Mouse (Mus musculus) limb, embryonic 15.5 days (tissue): ENCODE data around the gene Dbnl. TPM values are rescaled to one million over a fixed set of nuclear protein-coding genes. Genes with fewer than 3 reads are reported as not detected.

ENCODE experiments used
- ATAC-seq: fragments of 200-750 bp; cut with Nextera tagmentation; 2 replicates; pipeline ENCODE4 v1.8.0; 2017; ENCODE audit warnings: low read depth, moderate TSS enrichment; ENCODE audit not compliant: insufficient number of reproducible peaks, low FRiP score, low TSS enrichment
- H3K27ac ChIP-seq: fragments of 300-500 bp; sonication (generic); 2 replicates; pipeline ENCODE4 v1.5.1; 2015; ENCODE audit warnings: moderate library complexity, mild to moderate bottlenecking, inconsistent platforms
- H3K27me3 ChIP-seq: fragments of 300-500 bp; sonication (generic); 2 replicates; pipeline ENCODE4 v1.6.1; 2015; ENCODE audit warnings: inconsistent platforms
- H3K36me3 ChIP-seq: fragments of 300-500 bp; sonication (generic); 2 replicates; pipeline ENCODE4 v1.6.1; 2015; ENCODE audit warnings: inconsistent platforms
- H3K4me1 ChIP-seq: fragments of 300-500 bp; sonication (generic); 2 replicates; pipeline ENCODE4 v1.6.1; 2015; ENCODE audit warnings: inconsistent platforms
- H3K4me2 ChIP-seq: fragments of 300-500 bp; sonication (generic); 2 replicates; pipeline ENCODE4 v1.6.1; 2015; ENCODE audit warnings: mild to moderate bottlenecking, inconsistent platforms
- H3K4me3 ChIP-seq: fragments of 300-500 bp; sonication (generic); 2 replicates; pipeline ENCODE4 v1.5.1; 2015; ENCODE audit warnings: mild to moderate bottlenecking, inconsistent platforms
- H3K9ac ChIP-seq: fragments of 300-500 bp; sonication (generic); 2 replicates; pipeline ENCODE4 v1.6.1; 2015; ENCODE audit warnings: inconsistent platforms
- H3K9me3 ChIP-seq: fragments of 300-500 bp; sonication (generic); 2 replicates; pipeline ENCODE4 v1.6.1; 2016; ENCODE audit warnings: inconsistent platforms
- WGBS: fragments of 180-500 bp; shearing (Covaris S2); methylation state at CpG from one replicate; pipeline ENCODE4 v1.1.7; 2015; 5-methylcytosine and 5-hydroxymethylcytosine counted together
- polyA plus RNA-seq: library from polyadenylated mRNA; unstranded; fragments of >200 nt; fragmentation: Nextera tagmentation; extraction: Ambion mirVana; gene quantifications from 2 replicates; pipeline ENCODE4 v1.2.1, GENCODE M21; 2015

The Dbnl gene
- polyA plus RNA-seq, 1 experiment from 2014 or later: 143 TPM

DNA sequence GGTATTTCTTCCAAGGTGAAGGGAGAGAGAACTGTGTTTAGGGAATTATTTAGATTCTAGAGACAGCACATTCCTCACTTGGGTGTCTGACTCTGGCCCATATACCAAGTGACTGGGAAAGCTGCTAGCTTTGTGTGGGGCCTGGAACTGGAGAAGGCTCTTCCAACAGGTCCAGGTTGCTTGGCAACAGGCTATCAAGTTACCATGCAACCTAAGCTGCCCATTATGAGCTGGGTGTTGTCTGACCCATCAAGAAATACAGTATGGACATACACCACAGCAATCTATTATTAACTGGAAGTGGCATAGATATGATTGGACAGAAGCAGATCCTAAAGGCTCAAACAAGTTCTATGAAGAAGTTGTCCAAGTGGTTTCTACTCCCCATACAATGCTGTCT lies 37.1 kb downstream of the Dbnl start:
- Histone ChIP-seq H3K4me3 (no peak overlapping the region), H3K27ac (no peak overlapping the region), H3K4me2 (no peak overlapping the region), H3K9me3 (no peaks in the 10 kb centered on the region), H3K27me3 (no peaks in the 10 kb centered on the region), H3K4me1 (no peaks in the 10 kb centered on the region), H3K36me3 (peaks cover 27% of the 10 kb centered on the region), H3K9ac (no peak overlapping the region)
- no peak for ATAC-seq

DNA sequence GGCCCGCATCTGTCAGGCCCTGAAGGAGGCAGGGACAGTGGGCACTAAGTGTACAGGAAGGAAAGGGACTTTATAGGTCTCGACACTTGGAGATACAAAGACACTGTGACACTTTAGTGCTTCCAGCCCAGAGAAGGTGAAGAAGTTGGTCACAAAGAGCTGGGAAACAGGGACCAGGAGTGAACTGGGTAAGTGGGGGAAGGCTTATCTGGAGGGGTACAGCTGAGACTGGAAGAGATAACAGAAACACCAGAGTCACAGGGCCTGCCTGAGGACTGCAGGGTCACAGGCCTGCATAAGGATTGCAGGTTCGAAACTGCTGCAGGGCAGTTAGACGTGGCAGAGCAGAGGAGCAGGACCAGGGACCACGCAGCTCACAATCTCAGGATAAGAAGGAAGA lies 39.6 kb downstream of the Dbnl start:
- 90% methylated on average over 5 of the region's 5 CpGs for WGBS

DNA sequence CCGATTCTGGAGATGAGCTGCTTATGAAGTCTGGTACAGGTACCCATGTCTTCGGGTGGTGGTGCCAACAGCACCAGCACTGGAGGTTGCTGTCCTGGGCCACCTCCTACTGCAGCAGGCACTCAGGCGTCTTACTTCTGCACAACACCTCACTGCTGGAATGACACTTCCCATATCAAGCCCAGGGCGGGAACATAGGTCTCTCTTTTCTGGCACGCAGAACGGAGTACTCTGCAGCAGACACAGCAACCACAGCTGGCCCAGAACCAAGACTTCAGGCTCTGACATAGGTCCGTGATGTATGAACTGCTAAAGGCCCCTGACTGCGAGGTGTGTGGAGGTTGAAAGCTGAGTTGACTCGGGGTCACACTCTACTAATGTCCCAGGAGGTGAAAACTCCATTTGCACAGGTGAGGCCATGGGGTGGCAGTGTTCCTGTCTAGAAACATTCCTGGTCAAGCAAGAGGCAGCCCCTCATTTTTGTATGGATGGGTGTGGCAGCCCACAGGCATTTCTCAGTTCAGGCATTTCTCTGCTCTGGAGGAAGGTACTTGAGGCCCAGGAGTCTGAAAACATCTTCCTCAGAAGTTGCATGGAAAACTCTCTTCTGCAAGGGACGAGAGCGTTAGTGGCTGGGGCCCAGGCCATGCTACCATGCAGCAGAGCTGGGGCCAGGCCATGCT lies 40.4 kb downstream of the Dbnl start:
- ATAC-seq: no peak
- Histone ChIP-seq H3K4me3 (no peak overlapping the region), H3K27ac (no peak overlapping the region), H3K36me3 (peaks cover 57% of the 10 kb centered on the region), H3K27me3 (no peaks in the 10 kb centered on the region), H3K4me2 (no peak overlapping the region), H3K9me3 (no peaks in the 10 kb centered on the region), H3K9ac (no peak overlapping the region), H3K4me1 (no peaks in the 10 kb centered on the region)
- 80% methylated on average over 11 of the region's 11 CpGs for WGBS

More for the DNA sequence above, 39.6 kb downstream of the Dbnl start:
- Histone ChIP-seq H3K9me3 (no peaks in the 10 kb centered on the region), H3K27ac (no peak overlapping the region), H3K27me3 (no peaks in the 10 kb centered on the region), H3K9ac (no peak overlapping the region), H3K4me3 (no peak overlapping the region), H3K36me3 (peaks cover 52% of the 10 kb centered on the region), H3K4me2 (no peak overlapping the region), H3K4me1 (no peaks in the 10 kb centered on the region)
- ATAC-seq: no peak

DNA sequence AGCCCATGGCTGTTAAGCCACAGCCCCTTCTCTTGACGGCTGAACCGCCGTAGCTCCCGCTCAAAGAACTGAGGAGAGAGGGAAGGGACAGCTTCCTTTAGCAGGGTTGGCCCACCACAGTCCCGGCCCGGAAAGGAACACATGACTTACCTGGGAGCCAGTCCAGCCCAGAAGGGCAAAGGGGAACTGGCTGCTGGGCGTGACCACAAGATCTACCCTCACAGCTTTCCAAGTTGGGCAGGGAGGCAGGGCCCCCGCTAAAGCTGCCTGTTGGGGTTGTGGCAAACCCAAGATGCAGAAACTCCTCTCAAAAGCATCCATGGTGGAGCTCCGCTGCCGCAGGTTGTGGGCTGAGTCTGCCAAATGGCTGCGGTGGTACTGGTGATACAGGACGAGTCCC lies 41.0 kb downstream of the Dbnl start:
- no peak overlapping the region for H3K4me3 ChIP-seq
- ATAC-seq: no peak
- H3K36me3 ChIP-seq: peaks cover 63% of the 10 kb centered on the region
- no peaks in the 10 kb centered on the region for H3K4me1 ChIP-seq
- no peaks in the 10 kb centered on the region for H3K27me3 ChIP-seq
- H3K4me2 ChIP-seq: no peak overlapping the region
- no peak overlapping the region for H3K27ac ChIP-seq
- H3K9ac ChIP-seq: no peak overlapping the region
- WGBS: 92% methylated on average over 12 of the region's 12 CpGs
- no peaks in the 10 kb centered on the region for H3K9me3 ChIP-seq

DNA sequence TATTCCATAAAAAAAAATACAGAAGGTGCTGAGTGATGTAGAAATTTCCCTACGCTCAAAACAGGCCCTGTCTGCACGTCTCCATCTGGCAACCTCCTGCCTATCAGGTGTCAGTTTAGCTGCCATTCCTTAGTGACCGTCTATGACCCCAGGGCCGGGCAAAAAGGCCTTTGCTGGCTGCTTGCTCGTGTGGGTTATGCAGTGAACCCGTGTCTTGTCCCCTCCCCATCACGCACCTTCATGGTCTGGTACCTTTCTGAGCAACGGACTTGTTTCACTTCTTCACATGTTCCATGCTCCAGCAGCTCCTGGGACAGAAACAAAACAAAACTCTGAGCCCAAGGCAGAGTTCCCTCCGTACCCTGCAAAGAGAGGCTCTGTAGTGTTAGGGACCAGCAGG lies 46.2 kb downstream of the Dbnl start:
- H3K4me1 ChIP-seq: peaks cover 14% of the 10 kb centered on the region; the same call in 1 of the 2 replicates
- H3K36me3 ChIP-seq: peaks cover 47% of the 10 kb centered on the region
- 76% methylated on average over 9 of the region's 9 CpGs for WGBS
- no peak overlapping the region for H3K27ac ChIP-seq
- H3K9me3 ChIP-seq: no peaks in the 10 kb centered on the region
- no peak overlapping the region for H3K4me2 ChIP-seq
- no peak overlapping the region for H3K4me3 ChIP-seq
- H3K9ac ChIP-seq: no peak overlapping the region
- no peaks in the 10 kb centered on the region for H3K27me3 ChIP-seq
- ATAC-seq: no peak

DNA sequence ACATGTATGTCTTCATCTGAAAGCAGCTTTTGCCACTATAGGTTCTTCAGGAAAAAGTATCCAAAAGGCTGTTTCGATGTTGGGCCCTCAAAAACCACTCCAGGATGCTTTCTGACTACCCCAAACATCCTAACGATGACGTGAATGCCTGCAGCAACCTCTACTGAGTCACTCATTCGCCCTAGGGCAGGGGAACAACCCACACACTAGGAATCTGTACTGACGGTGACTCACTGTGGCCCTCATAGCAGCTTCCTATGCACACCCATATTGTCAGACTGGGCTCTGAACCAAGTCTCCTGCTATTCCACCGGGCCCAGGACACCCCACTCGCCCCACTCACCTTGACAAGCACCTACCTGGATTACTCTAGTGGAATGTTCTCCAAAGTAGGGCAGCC lies 46.8 kb downstream of the Dbnl start:
- Histone ChIP-seq H3K4me3 (no peak overlapping the region), H3K27ac (no peak overlapping the region), H3K36me3 (peaks cover 42% of the 10 kb centered on the region), H3K9me3 (no peaks in the 10 kb centered on the region), H3K4me1 (peaks cover 15% of the 10 kb centered on the region; the same call in 1 of the 2 replicates), H3K9ac (no peak overlapping the region), H3K27me3 (no peaks in the 10 kb centered on the region), H3K4me2 (no peak overlapping the region)
- no peak for ATAC-seq
- WGBS: 77% methylated on average over 7 of the region's 7 CpGs

DNA sequence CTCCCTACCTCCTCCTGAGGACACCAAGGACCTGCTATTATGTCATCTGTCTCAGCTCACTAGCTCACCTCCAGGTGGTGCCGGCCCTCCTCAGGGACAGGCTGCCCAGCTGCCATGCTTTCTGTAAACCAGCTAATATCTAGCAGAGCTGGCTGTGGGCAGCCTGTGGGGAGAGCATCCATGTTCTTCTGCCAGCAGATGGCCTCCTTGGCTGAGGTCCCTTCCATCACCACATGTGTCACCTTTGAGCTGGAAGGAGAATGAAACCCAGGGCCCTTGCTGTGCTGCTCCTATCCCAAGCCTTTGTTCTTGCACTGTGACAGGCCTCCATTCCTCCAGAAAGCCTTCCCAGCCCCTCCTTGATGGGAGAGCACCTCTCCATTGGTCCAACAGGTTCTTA lies 47.8 kb downstream of the Dbnl start:
- Histone ChIP-seq H3K27ac (no peak overlapping the region), H3K9ac (no peak overlapping the region), H3K4me3 (no peak overlapping the region), H3K36me3 (peaks cover 34% of the 10 kb centered on the region), H3K27me3 (no peaks in the 10 kb centered on the region), H3K9me3 (no peaks in the 10 kb centered on the region), H3K4me2 (no peak overlapping the region), H3K4me1 (peaks cover 18% of the 10 kb centered on the region; the same call in 1 of the 2 replicates)
- WGBS: 39% methylated on average over 1 of the region's 1 CpGs
- ATAC-seq: no peak

DNA sequence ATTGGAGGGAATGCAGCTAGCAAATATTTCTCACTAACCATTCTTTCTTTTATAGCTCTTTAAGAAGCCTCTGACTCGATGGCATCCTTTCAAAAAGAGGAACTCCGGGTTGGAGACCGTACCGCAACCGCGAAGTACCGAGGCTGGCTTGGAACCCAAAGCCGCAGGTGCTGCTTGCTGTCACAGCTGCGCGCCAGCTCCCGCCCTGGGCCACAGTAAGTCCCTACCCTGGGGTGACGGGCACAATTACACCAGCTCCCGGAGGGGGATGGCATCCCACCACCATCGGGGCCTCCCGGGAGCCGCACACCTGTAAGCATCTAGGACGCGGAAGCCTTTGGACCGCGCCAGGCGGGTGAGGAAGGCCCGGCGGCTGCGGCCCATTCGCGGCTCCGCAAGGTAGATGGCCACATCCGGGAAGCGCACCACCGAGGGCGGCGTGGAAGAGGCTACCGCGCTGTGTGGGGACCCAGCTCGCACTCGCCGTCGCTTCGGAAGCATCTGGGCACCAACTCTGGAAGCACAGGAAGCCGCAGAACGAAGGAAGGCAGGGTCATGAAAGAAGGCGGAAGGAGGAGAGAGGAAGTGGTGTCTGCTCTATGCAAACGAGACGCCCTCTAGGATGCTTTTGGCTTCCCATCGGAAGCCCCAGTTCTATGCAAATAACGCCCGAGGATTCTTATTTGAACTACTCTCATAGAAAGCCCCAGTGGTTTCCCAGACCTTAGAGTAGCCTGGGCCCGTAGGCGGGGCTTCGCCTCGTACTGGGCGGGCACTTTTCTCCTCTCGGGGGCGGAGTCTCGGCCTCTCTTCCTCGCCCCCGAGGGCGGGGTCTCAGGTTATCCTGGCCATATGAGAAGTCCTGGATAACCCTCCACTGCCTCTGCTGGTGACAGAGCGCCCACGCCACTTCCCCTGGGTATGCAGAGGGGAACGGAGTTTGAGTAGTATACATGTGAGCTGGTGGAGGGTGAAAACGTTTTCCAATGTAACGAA lies 49.3 kb downstream of the Dbnl start, which contains the start of gene Polm:
Polm (minus strand) TSS at position 766 of the 996 bp plus-strand sequence.
- Histone ChIP-seq H3K4me1 (peaks cover 18% of the 10 kb centered on the region; the same call in 1 of the 2 replicates), H3K36me3 (peaks cover 20% of the 10 kb centered on the region), H3K27me3 (no peaks in the 10 kb centered on the region), H3K4me2 (peak within 1 kb of the TSS; percentile 82), H3K27ac (peak within 1 kb of the TSS; percentile 86), H3K9me3 (no peaks in the 10 kb centered on the region), H3K4me3 (peak within 1 kb of the TSS; percentile 61), H3K9ac (peak within 1 kb of the TSS; percentile 64)
- WGBS: under 1% methylated on average over 63 of the region's 63 CpGs
- ATAC-seq: peak; percentile 93

DNA sequence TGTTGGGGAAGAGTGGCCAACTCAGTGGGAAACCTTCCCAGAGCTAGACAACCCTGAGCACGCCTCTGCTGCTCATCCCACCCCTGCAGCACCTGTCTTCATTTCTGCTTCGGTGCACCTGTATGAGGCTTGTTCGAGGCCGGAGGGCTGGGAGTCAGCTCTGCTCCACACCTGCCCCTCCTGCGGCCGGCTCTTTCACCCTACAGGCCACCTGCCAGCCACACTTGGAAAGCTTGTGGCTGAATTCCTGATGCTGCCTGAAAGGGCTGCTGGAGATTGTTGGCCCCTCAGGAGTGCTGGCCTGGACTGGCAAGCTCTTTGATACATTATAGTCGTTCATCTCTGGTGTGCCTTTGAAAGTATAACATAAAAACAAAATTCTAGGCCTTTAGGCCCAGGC lies 52.1 kb downstream of the Dbnl start:
- H3K4me3 ChIP-seq: no peak overlapping the region
- no peak overlapping the region for H3K9ac ChIP-seq
- no peak overlapping the region for H3K27ac ChIP-seq
- no peaks in the 10 kb centered on the region for H3K9me3 ChIP-seq
- ATAC-seq: no peak
- H3K4me1 ChIP-seq: peaks cover 18% of the 10 kb centered on the region; the same call in 1 of the 2 replicates
- no peaks in the 10 kb centered on the region for H3K36me3 ChIP-seq
- no peak overlapping the region for H3K4me2 ChIP-seq
- 60% methylated on average over 7 of the region's 7 CpGs for WGBS
- no peaks in the 10 kb centered on the region for H3K27me3 ChIP-seq

DNA sequence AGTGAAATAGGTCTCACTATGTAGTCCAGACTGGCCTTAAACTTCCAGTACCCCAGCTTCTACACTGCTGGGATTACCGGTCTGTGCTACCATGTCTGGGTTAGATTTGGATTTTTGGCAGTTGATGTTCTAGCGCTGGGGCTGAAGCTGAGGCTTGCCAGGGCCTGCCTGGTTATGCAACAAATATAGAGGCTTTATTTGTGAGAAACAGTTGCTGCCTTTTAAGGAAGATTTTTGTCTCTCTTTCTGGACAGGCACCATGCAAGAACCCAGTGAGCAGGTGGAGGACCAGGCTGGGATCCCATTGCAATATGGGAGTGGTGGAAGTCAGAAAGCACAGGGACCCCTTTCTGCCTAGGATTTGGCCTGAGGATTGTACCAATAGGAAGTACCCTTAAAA lies 53.5 kb downstream of the Dbnl start:
- no peak for ATAC-seq
- 82% methylated on average over 2 of the region's 2 CpGs for WGBS
- Histone ChIP-seq H3K9me3 (no peaks in the 10 kb centered on the region), H3K27me3 (no peaks in the 10 kb centered on the region), H3K4me1 (peaks cover 16% of the 10 kb centered on the region; the same call in 1 of the 2 replicates), H3K4me2 (no peak overlapping the region), H3K9ac (no peak overlapping the region), H3K36me3 (no peaks in the 10 kb centered on the region), H3K4me3 (no peak overlapping the region), H3K27ac (no peak overlapping the region)

DNA sequence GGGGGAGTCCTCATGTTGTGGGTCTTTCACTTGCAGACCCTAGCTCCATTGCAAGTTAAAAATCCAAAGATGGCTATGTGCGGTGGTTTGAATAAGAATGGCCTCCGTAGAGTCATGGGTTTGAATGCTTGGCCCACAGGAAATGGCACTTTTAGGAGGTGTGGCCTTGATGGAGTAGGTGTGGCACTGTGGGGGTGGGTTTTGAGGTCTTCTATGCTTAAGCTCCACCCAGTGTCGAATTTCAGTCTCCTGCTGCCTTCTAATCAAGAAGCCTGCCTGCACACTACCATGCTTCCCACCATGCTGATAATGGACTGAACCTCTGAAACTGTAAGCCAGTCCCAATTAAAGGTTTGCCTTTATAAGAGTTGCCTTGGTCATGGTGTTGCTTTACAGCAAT lies 54.8 kb downstream of the Dbnl start:
- ATAC-seq: no peak
- Histone ChIP-seq H3K9me3 (no peaks in the 10 kb centered on the region), H3K9ac (no peak overlapping the region), H3K4me2 (no peak overlapping the region), H3K4me3 (no peak overlapping the region), H3K27ac (no peak overlapping the region), H3K27me3 (no peaks in the 10 kb centered on the region), H3K4me1 (peaks cover 13% of the 10 kb centered on the region; the same call in 1 of the 2 replicates), H3K36me3 (no peaks in the 10 kb centered on the region)
- 81% methylated on average over 3 of the region's 3 CpGs for whole genome bisulfite sequencing
